ENCODE assay signal across 10 mouse cellular contexts in the genomic region with DNA sequence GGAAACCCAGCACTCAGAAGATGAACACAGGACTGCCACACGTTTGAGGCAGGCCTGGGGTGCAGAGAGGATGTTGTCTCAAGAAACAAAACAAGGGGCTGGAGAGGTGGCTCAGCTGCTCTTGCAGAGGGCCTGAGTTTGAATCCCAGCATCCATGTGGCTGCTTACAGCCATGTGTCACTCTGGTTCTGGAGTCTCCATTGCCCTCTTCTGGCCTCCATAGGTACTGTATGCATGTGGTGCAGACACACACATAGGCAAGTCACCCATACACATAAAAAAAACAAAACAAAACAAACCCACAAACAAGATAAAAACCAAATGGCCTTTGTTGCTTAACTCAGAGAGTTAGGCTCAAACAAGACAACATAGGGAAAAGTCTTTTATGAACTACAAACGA. TPM values are rescaled to one million over a fixed set of nuclear protein-coding genes. Genes with fewer than 3 reads are reported as not detected.
DNase-seq lines count a peak whose midpoint lies in the region; ATAC-seq and TF ChIP-seq lines count a peak whose summit lies in the region.
"Had no signal": no experiment of that assay in that cellular context is flagged by ENCODE, and none has a peak within 500 bp of the region (broad histone marks: within the 10 kb centered on the region; RNA-seq: fewer than 3 reads in every experiment).

No protein-coding gene starts in this region.

- TF ChIP-seq POLR2A in cortical plate, adult 2 months (IDR thresholded peaks at IDR 0.05; ENCODE audit: extremely low read depth, insufficient read depth, low read length): no peak

- H3K9me3 ChIP-seq in hindbrain, postnatal 0 days (ENCODE audit: low read length): no peaks in the 10 kb centered on the region
- H3K9me3 ChIP-seq in hindbrain, embryonic 14.5 days (ENCODE audit: control insufficient read depth, low read length): no peaks in the 10 kb centered on the region

- TF ChIP-seq CTCF in hindbrain, postnatal 0 days (IDR thresholded peaks at IDR 0.05; ENCODE audit: low read depth): peak; percentile 63
- 0 out of 2 replicates have a peak, but pooled peaks have one; percentile 20 for TF ChIP-seq CTCF in cortical plate, adult 2 months (IDR thresholded peaks at IDR 0.05; ENCODE audit: extremely low read depth, insufficient read depth, low read length)

- H3K4me1 ChIP-seq in hindbrain, postnatal 0 days (ENCODE audit: insufficient read depth, low read length): peaks cover 4% of the 10 kb centered on the region; the same call in 1 of the 2 replicates
- H3K4me1 ChIP-seq in hindbrain, embryonic 14.5 days (replicated peaks; ENCODE audit: control insufficient read depth, insufficient read depth, low read length): peaks cover 22% of the 10 kb centered on the region
- H3K4me1 ChIP-seq in cortical plate, adult 2 months (ENCODE audit: control insufficient read depth, insufficient read depth, low read length): no peaks in the 10 kb centered on the region

- DNase-seq in hindbrain, postnatal 0 days (ENCODE audit: low spot score): peak; percentile 51
- no peak for DNase-seq in hindbrain, embryonic 14.5 days (ENCODE audit: low spot score)
- peak; percentile 38 for DNase-seq in thymus, postnatal 4 days
- no peak for DNase-seq in thymus, postnatal 25 days
- DNase-seq in splenic B cell, adult 2 months (ENCODE audit: low read depth, low spot score): peak; percentile 55
- DNase-seq in heart, postnatal 14 days: no peak
- DNase-seq: heart, postnatal 10 days had no signal

- no peak overlapping the region for H3K27ac ChIP-seq in hindbrain, postnatal 0 days
- no peak overlapping the region for H3K27ac ChIP-seq in hindbrain, embryonic 14.5 days
- no peak overlapping the region for H3K27ac ChIP-seq in cortical plate, adult 2 months (ENCODE audit: insufficient read depth, low read length)

- H3K9ac ChIP-seq in hindbrain, postnatal 0 days (replicated peaks; ENCODE audit: low read length): no peak overlapping the region
- H3K9ac ChIP-seq in hindbrain, embryonic 14.5 days: no peak overlapping the region

- intact Hi-C loops in heart, postnatal 14 days (cut with DNase I): loop anchor here (10.0 kb wide), 4 partner anchors 167 to 947 kb away; a partner anchor contains a TSS

- H3K4me3 ChIP-seq in hindbrain, postnatal 0 days (ENCODE audit: low read length): no peak overlapping the region
- H3K4me3 ChIP-seq in hindbrain, embryonic 14.5 days (replicated peaks; ENCODE audit: low read length): no peak overlapping the region
- H3K4me3 ChIP-seq in cortical plate, adult 2 months (ENCODE audit: insufficient read depth, low read length): no peak overlapping the region

- H3K4me2 ChIP-seq in hindbrain, postnatal 0 days (ENCODE audit: low read depth, low read length): no peak overlapping the region
- H3K4me2 ChIP-seq in hindbrain, embryonic 14.5 days (replicated peaks): no peak overlapping the region

- ATAC-seq in hindbrain, postnatal 0 days: no peak
- no peak for ATAC-seq in hindbrain, embryonic 14.5 days (ENCODE audit: low FRiP score)
- ATAC-seq in frontal cortex, adult (ENCODE audit: low TSS enrichment): no peak

- WGBS in hindbrain, postnatal 0 days: 78% methylated on average over 2 of the region's 2 CpGs
- WGBS in hindbrain, embryonic 14.5 days: 89% methylated on average over 2 of the region's 2 CpGs

- H3K36me3 ChIP-seq in hindbrain, postnatal 0 days (ENCODE audit: insufficient read depth, low read length): peaks cover 17% of the 10 kb centered on the region
- peaks cover 47% of the 10 kb centered on the region for H3K36me3 ChIP-seq in hindbrain, embryonic 14.5 days (replicated peaks; ENCODE audit: control insufficient read depth, insufficient read depth)
- peaks cover 12% of the 10 kb centered on the region; the same call in 1 of the 2 replicates for H3K36me3 ChIP-seq in splenic B cell, adult 2 months (ENCODE audit: control insufficient read depth, insufficient read depth, low read length, poor library complexity, severe bottlenecking)

- no peaks in the 10 kb centered on the region for H3K27me3 ChIP-seq in hindbrain, postnatal 0 days (ENCODE audit: insufficient read depth, low read length)
- no peaks in the 10 kb centered on the region for H3K27me3 ChIP-seq in hindbrain, embryonic 14.5 days (ENCODE audit: control insufficient read depth, insufficient read depth, low read length)
- H3K27me3 ChIP-seq in splenic B cell, adult 2 months (ENCODE audit: control insufficient read depth, insufficient read depth, low read length, poor library complexity, severe bottlenecking): no peaks in the 10 kb centered on the region

RNA-seq across cellular contexts. Expression of a gene that starts 2.3 kb away (rescaled TPM):
- 100 and 112 TPM in 2 replicates for total RNA-seq in hindbrain, postnatal 0 days (2014; rRNA removed)
- polyA plus RNA-seq in hindbrain, postnatal 0 days (2015; fragmentation: Nextera tagmentation; extraction: Ambion mirVana): 17.5 and 18.4 TPM in 2 replicates
- polyA plus RNA-seq in hindbrain, embryonic 14.5 days (2014; fragmentation: Nextera tagmentation; extraction: Ambion mirVana): 24.3 and 24.9 TPM in 2 replicates
- polyA plus RNA-seq in cortical plate, adult 2 months (2012; rRNA removed): 64.0 TPM in 2 replicates
- 10 to 100 TPM; 27.4 to 28.6 TPM for total RNA-seq in heart, postnatal 14 days (2021)

RNA-seq across cellular contexts. Expression of a gene that starts 34.4 kb away (rescaled TPM):
- 0.47 TPM in 1 of 2 replicates, not detected in the other for total RNA-seq in hindbrain, postnatal 0 days (2014; rRNA removed)
- polyA plus RNA-seq in hindbrain, postnatal 0 days (2015; fragmentation: Nextera tagmentation; extraction: Ambion mirVana): 0.31 and 0.37 TPM in 2 replicates
- polyA plus RNA-seq in hindbrain, embryonic 14.5 days (2014; fragmentation: Nextera tagmentation; extraction: Ambion mirVana): 0.60 and 0.80 TPM in 2 replicates
- 1.0 and 1.1 TPM in 2 replicates for polyA plus RNA-seq in cortical plate, adult 2 months (2012; rRNA removed)
- total RNA-seq in heart, postnatal 14 days (2021): 10 to 100 TPM in 1 of 2 experiments, 1 to 10 TPM in 1; 8.9 to 10.7 TPM
- total RNA-seq: layer of hippocampus, postnatal 10 days had no signal

Comparison
In these comparisons a context has a peak if more than half of its experiments do, and no peak if none do; other contexts are left out.
1. DNase-seq: peak in hindbrain, postnatal 0 days (single experiment), thymus, postnatal 4 days (single experiment) and splenic B cell, adult 2 months (single experiment); none in hindbrain, embryonic 14.5 days (single experiment), thymus, postnatal 25 days (single experiment) and heart, postnatal 14 days (0 of 2).